Mouse (Mus musculus) MEL (cell line): ENCODE results near the gene Htra2. TPM values are rescaled to one million over a fixed set of nuclear protein-coding genes. Genes with fewer than 3 reads are reported as not detected.

Experiments used
- DNase-seq: peaks from one replicate; pipeline ENCODE4 v3.0.0; 2011; ENCODE audit warnings: low read depth, low spot score
- H3K27ac ChIP-seq: 2 replicates; pipeline ENCODE4 v1.5.1; 2012; ENCODE audit warnings: low read depth, mild to moderate bottlenecking, control low read depth, low read length, moderate library complexity; ENCODE audit not compliant: control insufficient read depth
- H3K27me3 ChIP-seq, 2 experiments: fragments of 150-350 bp in 1 of 2; sonication (generic) in 1 of 2; 2 replicates each; pipeline ENCODE4 v1.6.1; 2012; ENCODE audit warnings: low read length in 2 of 2, mild to moderate bottlenecking in 2 of 2, improper control_type of control experiment in 1 of 2, moderate library complexity in 1 of 2; ENCODE audit not compliant: insufficient read depth in 2 of 2, control insufficient read depth in 1 of 2
- H3K36me3 ChIP-seq, 2 experiments: 2 replicates each; pipeline ENCODE4 v1.6.1; 2012 to 2014; ENCODE audit warnings: low read length in 2 of 2, improper control_type of control experiment in 1 of 2, inconsistent platforms in 1 of 2, mild to moderate bottlenecking in 1 of 2; ENCODE audit not compliant: insufficient read depth in 2 of 2, control insufficient read depth in 1 of 2
- H3K4me1 ChIP-seq, 2 experiments: fragments of 150-350 bp in 1 of 2; sonication (generic) in 1 of 2; 2 replicates each; pipeline ENCODE4 v1.6.1; 2012; ENCODE audit warnings: low read length in 2 of 2, improper control_type of control experiment in 1 of 2, mild to moderate bottlenecking in 1 of 2; ENCODE audit not compliant: insufficient read depth in 2 of 2, control insufficient read depth in 1 of 2
- H3K4me3 ChIP-seq, 2 experiments: fragments of 150-350 bp in 1 of 2; sonication (generic) in 1 of 2; 2 replicates each; pipeline ENCODE4 v1.5.1; 2012; ENCODE audit warnings: low read depth in 2 of 2, low read length in 2 of 2, mild to moderate bottlenecking in 2 of 2, moderate library complexity in 2 of 2, control low read depth in 1 of 2, improper control_type of control experiment in 1 of 2; ENCODE audit not compliant: control insufficient read depth in 1 of 2, insufficient read depth in 1 of 2
- H3K79me2 ChIP-seq: 2 replicates; pipeline ENCODE4 v1.6.1; 2012; ENCODE audit warnings: mild to moderate bottlenecking, low read length, moderate library complexity; ENCODE audit not compliant: control insufficient read depth, poor library complexity, insufficient read depth
- H3K9ac ChIP-seq: 2 replicates; pipeline ENCODE4 v1.6.1; 2012; ENCODE audit warnings: low read depth, mild to moderate bottlenecking, control low read depth, low read length, moderate library complexity; ENCODE audit not compliant: control insufficient read depth, poor library complexity, severe bottlenecking
- H3K9me3 ChIP-seq: fragments of 150-350 bp; sonication (generic); replicated peaks from 2 replicates; pipeline ENCODE4 v1.6.1; 2012; ENCODE audit warnings: mild to moderate bottlenecking, low read length, improper control_type of control experiment, moderate library complexity; ENCODE audit not compliant: insufficient read depth
- BHLHE40 ChIP-seq: IDR thresholded peaks from 2 replicates; pipeline ENCODE4 v1.6.1; 2012; ENCODE audit warnings: low read depth, mild to moderate bottlenecking, inconsistent platforms, low read length, improper control_type of control experiment, borderline replicate concordance
- CHD2 ChIP-seq: IDR thresholded peaks from 2 replicates; pipeline ENCODE4 v1.6.1; 2011; ENCODE audit warnings: low read length, improper control_type of control experiment
- CTCF ChIP-seq, 3 experiments: IDR thresholded peaks in 2 of 3; conservative IDR thresholded peaks in 1 of 3; 2 replicates each; pipeline ENCODE4 v1.5.1; 2011 to 2012; ENCODE audit warnings: low read length in 3 of 3, low read depth in 2 of 3, mild to moderate bottlenecking in 2 of 3, improper control_type of control experiment in 1 of 3, inconsistent platforms in 1 of 3, mixed read lengths in 1 of 3, moderate library complexity in 1 of 3; ENCODE audit not compliant: control insufficient read depth in 1 of 3, insufficient read depth in 1 of 3, poor library complexity in 1 of 3, severe bottlenecking in 1 of 3
- E2F4 ChIP-seq: IDR thresholded peaks from 2 replicates; pipeline ENCODE4 v1.6.1; 2011; ENCODE audit warnings: low read depth, low read length, improper control_type of control experiment, borderline replicate concordance
- ELF1 ChIP-seq: IDR thresholded peaks from 2 replicates; pipeline ENCODE4 v1.6.1; 2014; ENCODE audit warnings: low read depth, mild to moderate bottlenecking, inconsistent platforms, low read length, improper control_type of control experiment, moderate library complexity
- GATA1 ChIP-seq: IDR thresholded peaks from 2 replicates; pipeline ENCODE4 v1.6.1; 2011; ENCODE audit warnings: low read depth, low read length, improper control_type of control experiment
- JUND ChIP-seq: IDR thresholded peaks from 2 replicates; pipeline ENCODE4 v1.6.1; 2011; ENCODE audit warnings: low read depth, mild to moderate bottlenecking, improper control_type of control experiment, low read length
- MAFK ChIP-seq: IDR thresholded peaks from 2 replicates; pipeline ENCODE4 v1.6.1; 2011; ENCODE audit warnings: low read depth, mild to moderate bottlenecking, low read length, improper control_type of control experiment, borderline replicate concordance
- MAZ ChIP-seq: IDR thresholded peaks from 2 replicates; pipeline ENCODE4 v1.6.1; 2012; ENCODE audit warnings: low read depth, mild to moderate bottlenecking, inconsistent platforms, low read length, improper control_type of control experiment
- MEF2A ChIP-seq: IDR thresholded peaks from 2 replicates; pipeline ENCODE4 v1.6.1; 2014; ENCODE audit warnings: low read depth, mild to moderate bottlenecking, inconsistent platforms, low read length, improper control_type of control experiment; ENCODE audit not compliant: poor library complexity, insufficient replicate concordance, severe bottlenecking; ENCODE audit errors: extremely low read depth
- MXI1 ChIP-seq: IDR thresholded peaks from 2 replicates; pipeline ENCODE4 v1.6.1; 2011; ENCODE audit warnings: mild to moderate bottlenecking, low read depth, low read length, improper control_type of control experiment
- NRF1 ChIP-seq: IDR thresholded peaks from 2 replicates; pipeline ENCODE4 v1.6.1; 2014; ENCODE audit warnings: low read depth, mild to moderate bottlenecking, inconsistent platforms, low read length, improper control_type of control experiment, moderate library complexity; ENCODE audit not compliant: poor library complexity, insufficient read depth, severe bottlenecking
- POLR2A ChIP-seq, 2 experiments: IDR thresholded peaks; 2 replicates each; pipeline ENCODE4 v1.6.1; 2011 to 2012; ENCODE audit warnings: low read length in 2 of 2, mild to moderate bottlenecking in 2 of 2, control low read depth in 1 of 2, improper control_type of control experiment in 1 of 2, low read depth in 1 of 2, moderate library complexity in 1 of 2; ENCODE audit not compliant: control insufficient read depth in 1 of 2, insufficient read depth in 1 of 2, poor library complexity in 1 of 2
- POLR2AphosphoS2 ChIP-seq: IDR thresholded peaks from 2 replicates; pipeline ENCODE4 v1.6.1; 2011; ENCODE audit warnings: low read length, improper control_type of control experiment
- RCOR1 ChIP-seq: IDR thresholded peaks from 2 replicates; pipeline ENCODE4 v1.6.1; 2012; ENCODE audit warnings: low read depth, mild to moderate bottlenecking, inconsistent platforms, low read length, improper control_type of control experiment
- SIN3A ChIP-seq: IDR thresholded peaks from 2 replicates; pipeline ENCODE4 v1.6.1; 2012; ENCODE audit warnings: low read length, improper control_type of control experiment, inconsistent platforms
- SMC3 ChIP-seq: IDR thresholded peaks from 2 replicates; pipeline ENCODE4 v1.6.1; 2011; ENCODE audit warnings: low read depth, low read length, improper control_type of control experiment
- TAL1 ChIP-seq: IDR thresholded peaks from 2 replicates; pipeline ENCODE4 v1.6.1; 2012; ENCODE audit warnings: mild to moderate bottlenecking, inconsistent platforms, low read length, moderate library complexity, mixed read lengths
- USF1 ChIP-seq: IDR thresholded peaks from 2 replicates; pipeline ENCODE4 v1.6.1; 2014; ENCODE audit warnings: low read depth, mild to moderate bottlenecking, inconsistent platforms, low read length, improper control_type of control experiment, moderate library complexity
- USF2 ChIP-seq, 2 experiments: IDR thresholded peaks; 2 replicates each; pipeline ENCODE4 v1.6.1; 2011 to 2012; ENCODE audit warnings: improper control_type of control experiment in 2 of 2, low read length in 2 of 2, borderline replicate concordance in 1 of 2, inconsistent platforms in 1 of 2, low read depth in 1 of 2, mild to moderate bottlenecking in 1 of 2; ENCODE audit not compliant: insufficient read depth in 1 of 2
- ZMIZ1 ChIP-seq: IDR thresholded peaks from 2 replicates; pipeline ENCODE4 v1.6.1; 2012; ENCODE audit warnings: low read depth, mild to moderate bottlenecking, inconsistent platforms, low read length, improper control_type of control experiment, moderate library complexity
- ZNF384 ChIP-seq: IDR thresholded peaks from 2 replicates; pipeline ENCODE4 v1.6.1; 2012; ENCODE audit warnings: low read depth, mild to moderate bottlenecking, inconsistent platforms, low read length, improper control_type of control experiment
- polyA plus RNA-seq, 2 experiments: library from polyadenylated mRNA; stranded (reverse) in 1 of 2; unstranded in 1 of 2; fragments of >175 nt in 1 of 2; fragments of >200 nt in 1 of 2; gene quantifications; 2 replicates each; pipeline versions ENCODE4 v1.2.1 to v1.2.4; 2012; ENCODE audit warnings: low replicate concordance in 2 of 2, low read depth in 1 of 2; ENCODE audit not compliant: insufficient read length in 2 of 2, insufficient read depth in 1 of 2, missing spikeins in 1 of 2
- total RNA-seq: library from RNA; depleted of rRNA; stranded (reverse); fragments of 300-350 nt; gene quantifications from 2 replicates; pipeline ENCODE4 v1.2.3, GENCODE M21; 2012; rRNA removed

The Htra2 gene
- total RNA-seq (95.1 and 107 TPM in 2 replicates), polyA plus RNA-seq (100 to 1,000 TPM in 1 of 2 experiments, not detected in 1; 133 TPM)

GRCm38 (mm10) chr6:83054871-83055431 is at the start of gene Htra2:
TSS of gene Htra2 (minus strand) at chr6:83055273.
- H3K4me1 ChIP-seq: peaks cover 0 to 18% of the 10 kb centered on the region in 2 experiments; a peak in 3 of 4 replicates
- peak within 1 kb of the TSS; percentile 75 for H3K27ac ChIP-seq
- H3K36me3 ChIP-seq: peaks cover 0 to 14% of the 10 kb centered on the region in 2 experiments
- DNase-seq: no peak
- H3K79me2 ChIP-seq: peaks cover 41% of the 10 kb centered on the region
- peak within 1 kb of the TSS; percentile 97 for H3K9ac ChIP-seq
- H3K27me3 ChIP-seq: no peaks in the 10 kb centered on the region
- peak within 1 kb of the TSS; percentile 68 to 87 for H3K4me3 ChIP-seq
- H3K9me3 ChIP-seq: no peaks in the 10 kb centered on the region
- TF ChIP-seq SMC3: peak; percentile 53
- TF ChIP-seq USF1: no peak
- TF ChIP-seq MXI1: no peak
- no peak for TF ChIP-seq MAZ
- TF ChIP-seq MEF2A: no peak
- TF ChIP-seq NRF1: no peak
- TF ChIP-seq USF2 (IDR thresholded peaks at IDR 0.05; ENCODE audit: borderline replicate concordance in 1 of 2, insufficient read depth in 1 of 2, low read depth in 1 of 2, low read length in 2 of 2): no peak
- TF ChIP-seq CTCF (IDR thresholded peaks at IDR 0.05 in 2 of 3, conservative IDR thresholded peaks at IDR 0.05 in 1 of 3; ENCODE audit: control insufficient read depth in 1 of 3, insufficient read depth in 1 of 3, low read depth in 2 of 3, low read length in 3 of 3, poor library complexity in 1 of 3, severe bottlenecking in 1 of 3): peak in 2 of 3 experiments; percentile 50 to 72; a peak in 5 of 6 replicates
- no peak; a peak in 1 of 4 replicates for TF ChIP-seq POLR2A (IDR thresholded peaks at IDR 0.05; ENCODE audit: control insufficient read depth in 1 of 2, insufficient read depth in 1 of 2, low read depth in 1 of 2, low read length in 2 of 2, poor library complexity in 1 of 2)

DNA sequence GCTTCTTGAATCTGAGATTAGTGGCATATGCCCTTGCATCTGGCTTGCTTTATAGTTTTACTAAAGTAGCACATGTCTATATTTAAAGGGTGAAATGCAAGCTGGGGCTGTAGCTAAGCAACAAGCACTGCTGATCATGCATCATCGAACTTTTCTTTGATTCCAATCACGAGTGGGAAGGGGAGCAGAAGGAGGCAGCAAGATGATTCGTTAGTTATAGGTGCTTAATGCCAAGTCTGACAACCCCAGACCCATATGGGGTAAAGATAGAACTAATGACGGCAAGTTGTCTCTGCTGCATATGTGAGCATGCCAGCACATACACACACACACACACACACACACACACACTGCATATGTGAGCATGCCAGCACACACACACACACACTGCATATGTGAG is 49.1 kb upstream of the Htra2 start:
- Histone ChIP-seq H3K79me2 (peaks cover 16% of the 10 kb centered on the region), H3K27me3 (no peaks in the 10 kb centered on the region), H3K36me3 (peaks cover 1 to 8% of the 10 kb centered on the region in 2 experiments; a peak in 3 of 4 replicates), H3K27ac (no peak overlapping the region), H3K9me3 (no peaks in the 10 kb centered on the region), H3K4me1 (peaks cover 0 to 7% of the 10 kb centered on the region in 2 experiments; a peak in 3 of 4 replicates), H3K9ac (no peak overlapping the region), H3K4me3 (no peak overlapping the region)
- TF ChIP-seq E2F4 (no peak), JUND (no peak)
- no peak for DNase-seq

DNA sequence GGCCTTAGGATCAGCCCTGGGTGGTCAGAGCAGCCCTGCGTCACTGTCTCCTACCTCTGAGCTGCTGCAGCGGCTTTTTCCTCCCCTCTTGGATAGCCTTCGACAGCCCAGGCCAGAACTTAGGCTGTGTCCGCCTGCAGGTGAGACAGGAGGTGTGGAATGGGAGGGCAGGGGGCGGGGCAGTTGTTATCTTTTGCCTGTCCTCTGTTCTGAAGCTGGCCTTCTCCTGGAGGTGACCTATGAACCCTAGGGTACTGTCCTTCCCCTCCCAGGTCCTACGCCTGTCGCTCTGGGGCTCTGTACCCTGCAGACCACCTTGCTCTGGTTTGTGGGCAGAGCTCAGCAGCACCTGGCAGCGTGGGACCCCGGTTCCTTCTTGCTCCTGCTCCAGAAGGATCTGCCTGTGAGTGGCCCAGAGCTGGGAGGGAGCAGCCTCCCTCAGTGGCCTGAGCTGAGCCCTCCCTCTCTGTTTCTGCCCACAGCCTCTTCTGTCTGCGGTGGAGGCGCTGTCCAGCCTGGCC is 48.1 kb upstream of the Htra2 start:
- peak overlapping the region; percentile 76; the same call in 1 of the 2 replicates for H3K9ac ChIP-seq

More for the DNA sequence above, 48.1 kb upstream of the Htra2 start:
- no peak for TF ChIP-seq BHLHE40
- TF ChIP-seq MAZ: no peak
- TF ChIP-seq POLR2A (IDR thresholded peaks at IDR 0.05; ENCODE audit: control insufficient read depth in 1 of 2, insufficient read depth in 1 of 2, low read depth in 1 of 2, low read length in 2 of 2, poor library complexity in 1 of 2): no peak
- TF ChIP-seq ELF1: no peak
- no peak for TF ChIP-seq USF2 (IDR thresholded peaks at IDR 0.05; ENCODE audit: borderline replicate concordance in 1 of 2, insufficient read depth in 1 of 2, low read depth in 1 of 2, low read length in 2 of 2)
- TF ChIP-seq NRF1: no peak
- TF ChIP-seq RCOR1: no peak
- no peak for TF ChIP-seq TAL1
- no peak for TF ChIP-seq JUND
- no peak for TF ChIP-seq MAFK
- TF ChIP-seq SIN3A: no peak
- no peak for TF ChIP-seq CHD2
- TF ChIP-seq CTCF (IDR thresholded peaks at IDR 0.05 in 2 of 3, conservative IDR thresholded peaks at IDR 0.05 in 1 of 3; ENCODE audit: control insufficient read depth in 1 of 3, insufficient read depth in 1 of 3, low read depth in 2 of 3, low read length in 3 of 3, poor library complexity in 1 of 3, severe bottlenecking in 1 of 3): no peak
- no peak for TF ChIP-seq USF1
- no peak for TF ChIP-seq POLR2AphosphoS2
- no peak for TF ChIP-seq ZMIZ1
- no peak for TF ChIP-seq GATA1
- no peak for TF ChIP-seq ZNF384
- Histone ChIP-seq H3K79me2 (peaks cover 12% of the 10 kb centered on the region), H3K27ac (no peak overlapping the region), H3K4me1 (peaks cover 0 to 7% of the 10 kb centered on the region in 2 experiments; a peak in 3 of 4 replicates), H3K4me3 (no peak overlapping the region), H3K27me3 (no peaks in the 10 kb centered on the region), H3K36me3 (peaks cover 1 to 8% of the 10 kb centered on the region in 2 experiments; a peak in 3 of 4 replicates), H3K9me3 (no peaks in the 10 kb centered on the region)
- DNase-seq: no peak
